Mouse (Mus musculus): Measurements from ENCODE around the gene Gm44502. TPM values are rescaled to one million over a fixed set of nuclear protein-coding genes. Genes with fewer than 3 reads are reported as not detected.

Gene Gm44502
- polyA plus RNA-seq, 1 experiment from 2014 or later, result not detected

- Histone ChIP-seq H3K9me3 (no peaks in the 10 kb centered on the region), H3K9ac (replicated peaks) (no peak overlapping the region), H3K27ac (no peak overlapping the region), H3K27me3 (no peaks in the 10 kb centered on the region), H3K4me3 (replicated peaks) (no peak overlapping the region), H3K4me2 (replicated peaks) (no peak overlapping the region), H3K36me3 (peaks cover under 1% of the 10 kb centered on the region; the same call in 1 of the 2 replicates), H3K4me1 (replicated peaks) (peaks cover 11% of the 10 kb centered on the region)
- no peak for ATAC-seq
- WGBS, result 32% methylated on average over 2 of the region's 2 CpGs
These were observed 39.1 kb upstream of the Gm44502 start for GRCm38 (mm10) chr15:89468577-89468976.

GRCm38 (mm10) chr15:89465052-89465451 is 35.6 kb upstream of the Gm44502 start:
- no peak overlapping the region for H3K4me2 ChIP-seq (replicated peaks)
- peaks cover 11% of the 10 kb centered on the region for H3K4me1 ChIP-seq (replicated peaks)
- WGBS, result 0% methylated on average over 1 of the region's 1 CpGs
- H3K9ac ChIP-seq (replicated peaks), result no peak overlapping the region
- H3K27me3 ChIP-seq, result no peaks in the 10 kb centered on the region
- H3K36me3 ChIP-seq, result peaks cover 34% of the 10 kb centered on the region
- peak; percentile 73 for ATAC-seq
- H3K4me3 ChIP-seq (replicated peaks), result no peak overlapping the region
- no peaks in the 10 kb centered on the region for H3K9me3 ChIP-seq
- peak overlapping the region; percentile 8 for H3K27ac ChIP-seq

- no peaks in the 10 kb centered on the region for H3K27me3 ChIP-seq
- peaks cover 48% of the 10 kb centered on the region for H3K36me3 ChIP-seq
- H3K4me2 ChIP-seq (replicated peaks), result no peak overlapping the region
- ATAC-seq, result no peak
- H3K9me3 ChIP-seq, result no peaks in the 10 kb centered on the region
- H3K4me3 ChIP-seq (replicated peaks), result no peak overlapping the region
- 69% methylated on average over 5 of the region's 5 CpGs for WGBS
- H3K4me1 ChIP-seq (replicated peaks), result peaks cover 14% of the 10 kb centered on the region
- H3K27ac ChIP-seq, result no peak overlapping the region
- no peak overlapping the region for H3K9ac ChIP-seq (replicated peaks)
These were observed 34.1 kb upstream of the Gm44502 start for GRCm38 (mm10) chr15:89463334-89464235.

- H3K4me1 ChIP-seq (replicated peaks), result peaks cover 18% of the 10 kb centered on the region
- H3K9ac ChIP-seq (replicated peaks), result no peak overlapping the region
- no peaks in the 10 kb centered on the region for H3K27me3 ChIP-seq
- H3K9me3 ChIP-seq, result no peaks in the 10 kb centered on the region
- ATAC-seq, result no peak
- H3K4me3 ChIP-seq (replicated peaks), result no peak overlapping the region
- 82% methylated on average over 7 of the region's 7 CpGs for WGBS
- peaks cover 62% of the 10 kb centered on the region for H3K36me3 ChIP-seq
- no peak overlapping the region for H3K27ac ChIP-seq
- H3K4me2 ChIP-seq (replicated peaks), result no peak overlapping the region
These were observed 32.7 kb upstream of the Gm44502 start for GRCm38 (mm10) chr15:89462176-89462575.

- Histone ChIP-seq H3K4me1 (replicated peaks) (peaks cover 21% of the 10 kb centered on the region), H3K4me2 (replicated peaks) (no peak overlapping the region), H3K27me3 (no peaks in the 10 kb centered on the region), H3K36me3 (peaks cover 70% of the 10 kb centered on the region), H3K27ac (no peak overlapping the region), H3K9ac (replicated peaks) (no peak overlapping the region), H3K4me3 (replicated peaks) (no peak overlapping the region), H3K9me3 (no peaks in the 10 kb centered on the region)
- no peak for ATAC-seq
- 89% methylated on average over 15 of the region's 15 CpGs for WGBS
These were observed 31.8 kb upstream of the Gm44502 start for GRCm38 (mm10) chr15:89461321-89461720.

- 89% methylated on average over 10 of the region's 10 CpGs for WGBS
- Histone ChIP-seq H3K27ac (no peak overlapping the region), H3K4me2 (replicated peaks) (no peak overlapping the region), H3K36me3 (peaks cover 74% of the 10 kb centered on the region), H3K4me1 (replicated peaks) (peaks cover 29% of the 10 kb centered on the region), H3K4me3 (replicated peaks) (no peak overlapping the region), H3K9me3 (no peaks in the 10 kb centered on the region), H3K27me3 (no peaks in the 10 kb centered on the region), H3K9ac (replicated peaks) (no peak overlapping the region)
- no peak for ATAC-seq
These were observed 30.8 kb upstream of the Gm44502 start for GRCm38 (mm10) chr15:89460298-89460697.

GRCm38 (mm10) chr15:89459821-89460220 is 30.3 kb upstream of the Gm44502 start:
- Histone ChIP-seq H3K4me3 (replicated peaks) (no peak overlapping the region), H3K27ac (no peak overlapping the region), H3K9ac (replicated peaks) (no peak overlapping the region), H3K4me2 (replicated peaks) (no peak overlapping the region), H3K27me3 (no peaks in the 10 kb centered on the region), H3K4me1 (replicated peaks) (peaks cover 29% of the 10 kb centered on the region), H3K9me3 (no peaks in the 10 kb centered on the region), H3K36me3 (peaks cover 74% of the 10 kb centered on the region)
- no peak for ATAC-seq
- 93% methylated on average over 7 of the region's 7 CpGs for whole genome bisulfite sequencing

GRCm38 (mm10) chr15:89458942-89459341 is 29.4 kb upstream of the Gm44502 start:
- H3K9ac ChIP-seq (replicated peaks), result no peak overlapping the region
- H3K9me3 ChIP-seq, result no peaks in the 10 kb centered on the region
- H3K4me2 ChIP-seq (replicated peaks), result no peak overlapping the region
- no peak overlapping the region for H3K4me3 ChIP-seq (replicated peaks)
- peaks cover 27% of the 10 kb centered on the region for H3K4me1 ChIP-seq (replicated peaks)
- H3K36me3 ChIP-seq, result peaks cover 74% of the 10 kb centered on the region
- no peak overlapping the region for H3K27ac ChIP-seq
- 92% methylated on average over 15 of the region's 15 CpGs for WGBS
- no peaks in the 10 kb centered on the region for H3K27me3 ChIP-seq
- no peak for ATAC-seq

GRCm38 (mm10) chr15:89455642-89456041 is 26.1 kb upstream of the Gm44502 start:
- H3K9ac ChIP-seq (replicated peaks), result peak overlapping the region; percentile 90
- H3K36me3 ChIP-seq, result peaks cover 46% of the 10 kb centered on the region

GRCm38 (mm10) chr15:89454857-89455256 is 25.4 kb upstream of the Gm44502 start:
- H3K4me1 ChIP-seq (replicated peaks), result peaks cover 33% of the 10 kb centered on the region
- H3K4me2 ChIP-seq (replicated peaks), result peak overlapping the region; percentile 77
- H3K27ac ChIP-seq, result peak overlapping the region; percentile 87
- ATAC-seq, result 0 out of 2 replicates have a peak, but pooled peaks have one; percentile 18
- WGBS, result 12% methylated on average over 4 of the region's 6 CpGs
- H3K9ac ChIP-seq (replicated peaks), result peak overlapping the region; percentile 90
- peaks cover 39% of the 10 kb centered on the region for H3K36me3 ChIP-seq
- peak overlapping the region; percentile 79 for H3K4me3 ChIP-seq (replicated peaks)
- H3K9me3 ChIP-seq, result no peaks in the 10 kb centered on the region
- H3K27me3 ChIP-seq, result peaks cover 10% of the 10 kb centered on the region; the same call in 1 of the 2 replicates

More at GRCm38 (mm10) chr15:89455642-89456041, 26.1 kb upstream of the Gm44502 start:
- Histone ChIP-seq H3K4me1 (replicated peaks) (peaks cover 34% of the 10 kb centered on the region), H3K4me3 (replicated peaks) (peak overlapping the region; percentile 79), H3K27me3 (peaks cover 7% of the 10 kb centered on the region; the same call in 1 of the 2 replicates), H3K4me2 (replicated peaks) (peak overlapping the region; percentile 77), H3K9me3 (no peaks in the 10 kb centered on the region), H3K27ac (no peak overlapping the region)
- 78% methylated on average over 6 of the region's 6 CpGs for WGBS
- no peak for ATAC-seq

GRCm38 (mm10) chr15:89453865-89454478 is 24.5 kb upstream of the Gm44502 start, which contains the start of gene Mapk8ip2:
TSS of gene Mapk8ip2 (plus strand) at chr15:89453913.
- H3K4me1 ChIP-seq (replicated peaks), result peaks cover 31% of the 10 kb centered on the region
- peak within 1 kb of the TSS; percentile 77 for H3K4me2 ChIP-seq (replicated peaks)
- peak within 1 kb of the TSS; percentile 79 for H3K4me3 ChIP-seq (replicated peaks)
- peak; percentile 84 for ATAC-seq
- peaks cover 31% of the 10 kb centered on the region for H3K36me3 ChIP-seq
- peak within 1 kb of the TSS; percentile 90 for H3K9ac ChIP-seq (replicated peaks)
- peak within 1 kb of the TSS; percentile 87 for H3K27ac ChIP-seq
- peaks cover 10% of the 10 kb centered on the region; the same call in 1 of the 2 replicates for H3K27me3 ChIP-seq
- no peaks in the 10 kb centered on the region for H3K9me3 ChIP-seq
- WGBS, result under 1% methylated on average over 53 of the region's 53 CpGs
